Mouse (Mus musculus): Measurements from ENCODE around the gene Olfr823. TPM values are rescaled to one million over a fixed set of nuclear protein-coding genes. Genes with fewer than 3 reads are reported as not detected.
"Not testable (repeated sequence)": the region's sequence is repeated elsewhere in the genome, so short reads cannot be mapped to it uniquely, and the experiment has no call there.

The Olfr823 gene
- polyA plus RNA-seq (2015; fragmentation: Nextera tagmentation; extraction: Ambion mirVana): not detected in 2 replicates

GRCm38 (mm10) chr10:130115283-130115682 is at the start of gene Olfr823:
TSS of gene Olfr823 (minus strand) at chr10:130115383.
- not testable (repeated sequence) for H3K36me3 ChIP-seq (ENCODE audit: control insufficient read depth, insufficient read depth, low read length); H3K4me3 ChIP-seq (ENCODE audit: low read length); H3K27ac ChIP-seq (ENCODE audit: low read length); H3K27me3 ChIP-seq (replicated peaks; ENCODE audit: control insufficient read depth, insufficient read depth, low read length); H3K9ac ChIP-seq (ENCODE audit: low read depth, low read length); H3K9me3 ChIP-seq (ENCODE audit: control insufficient read depth, low read length); ATAC-seq; H3K4me2 ChIP-seq (ENCODE audit: low read depth, low read length); H3K4me1 ChIP-seq (ENCODE audit: control insufficient read depth, insufficient read depth, low read length)
- 94% methylated on average over 1 of the region's 1 CpGs for WGBS

GRCm38 (mm10) chr10:130144121-130144520 is 28.9 kb upstream of the Olfr823 start:
- no peak for ATAC-seq

GRCm38 (mm10) chr10:130142481-130142880 is 27.3 kb upstream of the Olfr823 start:
- H3K36me3 ChIP-seq (ENCODE audit: control insufficient read depth, insufficient read depth, low read length); H3K9ac ChIP-seq (ENCODE audit: low read depth, low read length); H3K27ac ChIP-seq (ENCODE audit: low read length); H3K4me1 ChIP-seq (ENCODE audit: control insufficient read depth, insufficient read depth, low read length); H3K27me3 ChIP-seq (replicated peaks; ENCODE audit: control insufficient read depth, insufficient read depth, low read length); H3K4me2 ChIP-seq (ENCODE audit: low read depth, low read length); H3K9me3 ChIP-seq (ENCODE audit: control insufficient read depth, low read length); ATAC-seq; H3K4me3 ChIP-seq (ENCODE audit: low read length): not testable (repeated sequence)
- 73% methylated on average over 5 of the region's 5 CpGs for WGBS

More at GRCm38 (mm10) chr10:130144121-130144520, 28.9 kb upstream of the Olfr823 start:
- no peak overlapping the region for H3K9ac ChIP-seq (ENCODE audit: low read depth, low read length)
- no peaks in the 10 kb centered on the region for H3K4me1 ChIP-seq (ENCODE audit: control insufficient read depth, insufficient read depth, low read length)
- H3K36me3 ChIP-seq (ENCODE audit: control insufficient read depth, insufficient read depth, low read length): no peaks in the 10 kb centered on the region
- 75% methylated on average over 5 of the region's 5 CpGs for WGBS
- no peak overlapping the region for H3K27ac ChIP-seq (ENCODE audit: low read length)
- no peaks in the 10 kb centered on the region for H3K9me3 ChIP-seq (ENCODE audit: control insufficient read depth, low read length)
- H3K27me3 ChIP-seq (replicated peaks; ENCODE audit: control insufficient read depth, insufficient read depth, low read length): no peaks in the 10 kb centered on the region
- H3K4me2 ChIP-seq (ENCODE audit: low read depth, low read length): no peak overlapping the region
- no peak overlapping the region for H3K4me3 ChIP-seq (ENCODE audit: low read length)

- Histone ChIP-seq H3K9ac (ENCODE audit: low read depth, low read length) (no peak overlapping the region), H3K36me3 (ENCODE audit: control insufficient read depth, insufficient read depth, low read length) (no peaks in the 10 kb centered on the region), H3K9me3 (ENCODE audit: control insufficient read depth, low read length) (no peaks in the 10 kb centered on the region), H3K27ac (ENCODE audit: low read length) (no peak overlapping the region), H3K27me3 (replicated peaks; ENCODE audit: control insufficient read depth, insufficient read depth, low read length) (no peaks in the 10 kb centered on the region), H3K4me1 (ENCODE audit: control insufficient read depth, insufficient read depth, low read length) (no peaks in the 10 kb centered on the region), H3K4me3 (ENCODE audit: low read length) (no peak overlapping the region), H3K4me2 (ENCODE audit: low read depth, low read length) (no peak overlapping the region)
- no peak for ATAC-seq
These were observed 19.6 kb upstream of the Olfr823 start for GRCm38 (mm10) chr10:130134811-130135210.

- H3K4me2 ChIP-seq (ENCODE audit: low read depth, low read length); ATAC-seq; H3K27me3 ChIP-seq (replicated peaks; ENCODE audit: control insufficient read depth, insufficient read depth, low read length); H3K4me1 ChIP-seq (ENCODE audit: control insufficient read depth, insufficient read depth, low read length); H3K27ac ChIP-seq (ENCODE audit: low read length); H3K9ac ChIP-seq (ENCODE audit: low read depth, low read length); H3K4me3 ChIP-seq (ENCODE audit: low read length); H3K36me3 ChIP-seq (ENCODE audit: control insufficient read depth, insufficient read depth, low read length); H3K9me3 ChIP-seq (ENCODE audit: control insufficient read depth, low read length): not testable (repeated sequence)
These were observed 14.7 kb upstream of the Olfr823 start, which contains the start of gene Olfr824 for GRCm38 (mm10) chr10:130129900-130130299. TSS of gene Olfr824 (minus strand) at chr10:130130000.

- 68% methylated on average over 3 of the region's 3 CpGs for WGBS
- H3K36me3 ChIP-seq (ENCODE audit: control insufficient read depth, insufficient read depth, low read length); H3K4me2 ChIP-seq (ENCODE audit: low read depth, low read length); H3K4me3 ChIP-seq (ENCODE audit: low read length); H3K9me3 ChIP-seq (ENCODE audit: control insufficient read depth, low read length); H3K4me1 ChIP-seq (ENCODE audit: control insufficient read depth, insufficient read depth, low read length); H3K9ac ChIP-seq (ENCODE audit: low read depth, low read length); H3K27ac ChIP-seq (ENCODE audit: low read length); ATAC-seq; H3K27me3 ChIP-seq (replicated peaks; ENCODE audit: control insufficient read depth, insufficient read depth, low read length): not testable (repeated sequence)
These were observed 862 bp upstream of the Olfr823 start for GRCm38 (mm10) chr10:130116045-130116444.

GRCm38 (mm10) chr10:130096104-130096503 is 19.1 kb downstream of the Olfr823 start:
- Histone ChIP-seq H3K27ac (ENCODE audit: low read length) (no peak overlapping the region), H3K9me3 (ENCODE audit: control insufficient read depth, low read length) (no peaks in the 10 kb centered on the region), H3K4me3 (ENCODE audit: low read length) (no peak overlapping the region), H3K9ac (ENCODE audit: low read depth, low read length) (no peak overlapping the region), H3K4me1 (ENCODE audit: control insufficient read depth, insufficient read depth, low read length) (no peaks in the 10 kb centered on the region), H3K36me3 (ENCODE audit: control insufficient read depth, insufficient read depth, low read length) (no peaks in the 10 kb centered on the region), H3K27me3 (replicated peaks; ENCODE audit: control insufficient read depth, insufficient read depth, low read length) (no peaks in the 10 kb centered on the region), H3K4me2 (ENCODE audit: low read depth, low read length) (no peak overlapping the region)
- ATAC-seq: no peak

GRCm38 (mm10) chr10:130092838-130093440 is 22.2 kb downstream of the Olfr823 start:
- no peak overlapping the region for H3K4me2 ChIP-seq (ENCODE audit: low read depth, low read length)
- 19% methylated on average over 5 of the region's 5 CpGs for WGBS
- ATAC-seq: peak; percentile 75; the same call in 1 of the 2 replicates

GRCm38 (mm10) chr10:130070910-130071309 is 44.3 kb downstream of the Olfr823 start, which contains the start of gene Olfr822:
TSS of gene Olfr822 (plus strand) at chr10:130071210.
- no peaks in the 10 kb centered on the region for H3K9me3 ChIP-seq (ENCODE audit: control insufficient read depth, low read length)
- H3K27ac ChIP-seq (ENCODE audit: low read length): no peak within 1 kb of the TSS
- H3K4me1 ChIP-seq (ENCODE audit: control insufficient read depth, insufficient read depth, low read length): no peaks in the 10 kb centered on the region
- ATAC-seq: no peak
- H3K9ac ChIP-seq (ENCODE audit: low read depth, low read length): no peak within 1 kb of the TSS
- no peak within 1 kb of the TSS for H3K4me3 ChIP-seq (ENCODE audit: low read length)
- H3K4me2 ChIP-seq (ENCODE audit: low read depth, low read length): no peak within 1 kb of the TSS
- no peaks in the 10 kb centered on the region for H3K27me3 ChIP-seq (replicated peaks; ENCODE audit: control insufficient read depth, insufficient read depth, low read length)
- no peaks in the 10 kb centered on the region for H3K36me3 ChIP-seq (ENCODE audit: control insufficient read depth, insufficient read depth, low read length)

More at GRCm38 (mm10) chr10:130092838-130093440, 22.2 kb downstream of the Olfr823 start:
- no peaks in the 10 kb centered on the region for H3K9me3 ChIP-seq (ENCODE audit: control insufficient read depth, low read length)
- no peaks in the 10 kb centered on the region for H3K36me3 ChIP-seq (ENCODE audit: control insufficient read depth, insufficient read depth, low read length)
- no peaks in the 10 kb centered on the region for H3K27me3 ChIP-seq (replicated peaks; ENCODE audit: control insufficient read depth, insufficient read depth, low read length)
- H3K27ac ChIP-seq (ENCODE audit: low read length): no peak overlapping the region
- H3K4me1 ChIP-seq (ENCODE audit: control insufficient read depth, insufficient read depth, low read length): no peaks in the 10 kb centered on the region
- no peak overlapping the region for H3K4me3 ChIP-seq (ENCODE audit: low read length)
- H3K9ac ChIP-seq (ENCODE audit: low read depth, low read length): no peak overlapping the region
